In genomic region chr6:146685781-146686308, GRCm38 (mm10) we compare ENCODE assay signal across 8 mouse cellular contexts. TPM values are rescaled to one million over a fixed set of nuclear protein-coding genes. Genes with fewer than 3 reads are reported as not detected.
DNase-seq lines count a peak whose midpoint lies in the region; TF ChIP-seq lines count a peak whose summit lies in the region.

No protein-coding gene starts in this region.

- peak in 1 of 2 experiments; percentile 29 for DNase-seq in layer of hippocampus, adult 2 months (ENCODE audit: low spot score in 2 of 2)
- DNase-seq in layer of hippocampus, adult 9-10 months (ENCODE audit: low spot score) = no peak
- peak; percentile 76 for DNase-seq in R1 (ENCODE audit: low read depth, low spot score)
- DNase-seq in gastrocnemius, postnatal 36 days = peak; percentile 39 to 48
- DNase-seq in kidney, postnatal 14 days = peak; percentile 14
- peak; percentile 19 for DNase-seq in naive thymus-derived CD4-positive, alpha-beta T cell, adult 2 months (ENCODE audit: low read depth)
- no peak for DNase-seq in frontal cortex, postnatal 14 days (ENCODE audit: low spot score in 2 of 2)
- no peak for DNase-seq in embryo, embryonic 11 days

- H3K27ac ChIP-seq in layer of hippocampus, adult 2 months = no peak overlapping the region

- TF ChIP-seq CTCF in layer of hippocampus, adult 2 months (conservative IDR thresholded peaks at IDR 0.05) = peak; percentile 72

- intact Hi-C loops in gastrocnemius, postnatal 36 days (cut with DNase I) = no loop called here

- no peak overlapping the region for H3K4me3 ChIP-seq in layer of hippocampus, adult 2 months

RNA-seq across cellular contexts. Expression of gene Stk38l, which starts 39.0 kb away (rescaled TPM):
- total RNA-seq in layer of hippocampus, adult 2 months (2021) = 10 to 100 TPM; 21.1 to 22.5 TPM
- total RNA-seq in gastrocnemius, postnatal 36 days (2021) = 1 to 10 TPM; 7.7 to 8.5 TPM

RNA-seq across cellular contexts. Expression of gene Tm7sf3, which starts 43.2 kb away (rescaled TPM):
- 10 to 100 TPM; 40.3 to 43.3 TPM for total RNA-seq in layer of hippocampus, adult 2 months (2021)
- total RNA-seq in gastrocnemius, postnatal 36 days (2021) = 1 to 10 TPM; 6.2 to 7.3 TPM

RNA-seq across cellular contexts. Expression of gene Med21, which starts 43.5 kb away (rescaled TPM):
- total RNA-seq in layer of hippocampus, adult 2 months (2021) = 10 to 100 TPM; 42.8 to 44.7 TPM
- total RNA-seq in gastrocnemius, postnatal 36 days (2021) = 10 to 100 TPM; 34.7 to 38.0 TPM

Comparison
In these comparisons a context has a peak if more than half of its experiments do, and no peak if none do; other contexts are left out.
1. DNase-seq: peak in R1 (single experiment), gastrocnemius, postnatal 36 days (2 of 2), kidney, postnatal 14 days (single experiment) and naive thymus-derived CD4-positive, alpha-beta T cell, adult 2 months (single experiment); none in layer of hippocampus, adult 9-10 months (single experiment), frontal cortex, postnatal 14 days (0 of 2) and embryo, embryonic 11 days (single experiment).
2. RNA of gene Tm7sf3, which starts 43.2 kb away (total RNA-seq): 40.3 to 43.3 TPM in layer of hippocampus, adult 2 months; 6.2 to 7.3 TPM in gastrocnemius, postnatal 36 days; every median in the first group is over 4 times any median in the second.